Comparison of ENCODE assay signal across 9 mouse cellular contexts in genomic region chr1:157079384-157080025, GRCm38 (mm10). TPM values are rescaled to one million over a fixed set of nuclear protein-coding genes. Genes with fewer than 3 reads are reported as not detected.
A peak's percentile ranks its signal among the peaks of the same experiment; 100 is the strongest.
DNase-seq lines count a peak whose midpoint lies in the region; ATAC-seq and TF ChIP-seq lines count a peak whose summit lies in the region.
"Had no signal": no experiment of that assay in that cellular context is flagged by ENCODE, and none has a peak within 500 bp of the region (broad histone marks: within the 10 kb centered on the region; RNA-seq: fewer than 3 reads in every experiment).

No protein-coding gene starts in this region.

- H3K4me1 ChIP-seq in testis, adult 2 months (ENCODE audit: control insufficient read depth, insufficient read depth, low read length): peaks cover 7% of the 10 kb centered on the region
- peaks cover 29% of the 10 kb centered on the region for H3K4me1 ChIP-seq in embryonic facial prominence, embryonic 15.5 days
- H3K4me1 ChIP-seq in midbrain, postnatal 0 days (ENCODE audit: insufficient read depth, low read length): no peaks in the 10 kb centered on the region

- H3K9ac ChIP-seq in embryonic facial prominence, embryonic 15.5 days: no peak overlapping the region
- H3K9ac ChIP-seq in midbrain, postnatal 0 days (replicated peaks; ENCODE audit: low read length, poor library complexity, severe bottlenecking): no peak overlapping the region
- H3K9ac ChIP-seq: limb, embryonic 12.5 days had no signal

- H3K4me3 ChIP-seq in testis, adult 2 months (ENCODE audit: control insufficient read depth, low read depth, low read length): no peak overlapping the region
- no peak overlapping the region for H3K4me3 ChIP-seq in embryonic facial prominence, embryonic 15.5 days (replicated peaks)
- no peak overlapping the region for H3K4me3 ChIP-seq in midbrain, postnatal 0 days (ENCODE audit: low read depth, low read length)
- H3K4me3 ChIP-seq: limb, embryonic 12.5 days had no signal

- no peaks in the 10 kb centered on the region for H3K36me3 ChIP-seq in testis, adult 2 months (ENCODE audit: control insufficient read depth, insufficient read depth, low read length)
- no peaks in the 10 kb centered on the region for H3K36me3 ChIP-seq in embryonic facial prominence, embryonic 15.5 days
- H3K36me3 ChIP-seq in midbrain, postnatal 0 days (ENCODE audit: insufficient read depth, low read length): no peaks in the 10 kb centered on the region
- H3K36me3 ChIP-seq: limb, embryonic 12.5 days had no signal

- TF ChIP-seq CTCF in testis, adult 2 months (IDR thresholded peaks at IDR 0.05; ENCODE audit: control insufficient read depth, insufficient read depth, insufficient replicate concordance, low read depth, low read length): peak; percentile 68; the same call in 1 of the 2 replicates
- peak; percentile 79 for TF ChIP-seq CTCF in midbrain, postnatal 0 days (IDR thresholded peaks at IDR 0.05)

- 35% methylated on average over 11 of the region's 11 CpGs for WGBS in embryonic facial prominence, embryonic 15.5 days
- WGBS in midbrain, postnatal 0 days: 29% methylated on average over 11 of the region's 11 CpGs

- peak; percentile 35 to 55 for DNase-seq in cerebellum, postnatal 4 days (ENCODE audit: low spot score in 2 of 2)
- DNase-seq in cerebellum, adult 11 months: no peak
- DNase-seq in testis, postnatal 14 days (ENCODE audit: low spot score): no peak
- DNase-seq in kidney, postnatal 14 days: peak; percentile 41
- DNase-seq in midbrain, postnatal 0 days (ENCODE audit: low spot score): peak; percentile 58
- no peak for DNase-seq in layer of hippocampus, postnatal 14 days (ENCODE audit: low spot score in 2 of 2)

- no peak overlapping the region for H3K27ac ChIP-seq in testis, adult 2 months (ENCODE audit: control insufficient read depth, insufficient read depth, low read depth, low read length)
- H3K27ac ChIP-seq in embryonic facial prominence, embryonic 15.5 days (replicated peaks): peak overlapping the region; percentile 44
- no peak overlapping the region for H3K27ac ChIP-seq in midbrain, postnatal 0 days (ENCODE audit: low read depth, low read length)
- H3K27ac ChIP-seq: limb, embryonic 12.5 days had no signal

- peak; percentile 23; the same call in 1 of the 2 replicates for ATAC-seq in embryonic facial prominence, embryonic 15.5 days (ENCODE audit: insufficient number of reproducible peaks, low FRiP score, low TSS enrichment, low read depth)
- no peak for ATAC-seq in midbrain, postnatal 0 days (ENCODE audit: low FRiP score)

- no peak overlapping the region for H3K4me2 ChIP-seq in embryonic facial prominence, embryonic 15.5 days (replicated peaks)
- no peak overlapping the region for H3K4me2 ChIP-seq in midbrain, postnatal 0 days (ENCODE audit: low read depth, low read length, poor library complexity, severe bottlenecking)
- H3K4me2 ChIP-seq: limb, embryonic 12.5 days had no signal

- TF ChIP-seq POLR2A in testis, adult 2 months (IDR thresholded peaks at IDR 0.05; ENCODE audit: control insufficient read depth, low read depth, low read length): no peak

- no peaks in the 10 kb centered on the region for H3K27me3 ChIP-seq in testis, adult 2 months (ENCODE audit: control insufficient read depth, insufficient read depth, low read length)
- no peaks in the 10 kb centered on the region for H3K27me3 ChIP-seq in embryonic facial prominence, embryonic 15.5 days
- H3K27me3 ChIP-seq in midbrain, postnatal 0 days (ENCODE audit: insufficient read depth, low read length): no peaks in the 10 kb centered on the region
- H3K27me3 ChIP-seq: limb, embryonic 12.5 days had no signal

- H3K9me3 ChIP-seq in embryonic facial prominence, embryonic 15.5 days (replicated peaks): no peaks in the 10 kb centered on the region
- H3K9me3 ChIP-seq in midbrain, postnatal 0 days (ENCODE audit: low read length): no peaks in the 10 kb centered on the region
- H3K9me3 ChIP-seq: limb, embryonic 12.5 days had no signal

RNA-seq across cellular contexts. Expression of gene Tex35, which starts 29.0 kb away (rescaled TPM):
- polyA plus RNA-seq in testis, adult 2 months (2012; rRNA removed): 289 and 335 TPM in 2 replicates
- not detected in 2 replicates for polyA plus RNA-seq in embryonic facial prominence, embryonic 15.5 days (2015; fragmentation: Nextera tagmentation; extraction: Ambion mirVana)
- total RNA-seq in midbrain, postnatal 0 days (2014; rRNA removed): not detected in 2 replicates
- not detected in 2 replicates for polyA plus RNA-seq in midbrain, postnatal 0 days (2015; fragmentation: Nextera tagmentation; extraction: Ambion mirVana)
- total RNA-seq in layer of hippocampus, postnatal 14 days (2021): not detected
- polyA plus RNA-seq: limb, embryonic 12.5 days had no signal

Comparison
In these comparisons a context has a peak if more than half of its experiments do, and no peak if none do; other contexts are left out.
1. DNase-seq: peak in cerebellum, postnatal 4 days (2 of 2), kidney, postnatal 14 days (single experiment) and midbrain, postnatal 0 days (single experiment); none in cerebellum, adult 11 months (single experiment), testis, postnatal 14 days (single experiment) and layer of hippocampus, postnatal 14 days (0 of 2).
2. RNA of gene Tex35, which starts 29.0 kb away (polyA plus RNA-seq): 289 to 335 TPM in testis, adult 2 months; not detected in embryonic facial prominence, embryonic 15.5 days and not detected in midbrain, postnatal 0 days; every median in the first group is over 100 times any median in the second.